ENCODE assay signal across 18 mouse cellular contexts in the genomic region with DNA sequence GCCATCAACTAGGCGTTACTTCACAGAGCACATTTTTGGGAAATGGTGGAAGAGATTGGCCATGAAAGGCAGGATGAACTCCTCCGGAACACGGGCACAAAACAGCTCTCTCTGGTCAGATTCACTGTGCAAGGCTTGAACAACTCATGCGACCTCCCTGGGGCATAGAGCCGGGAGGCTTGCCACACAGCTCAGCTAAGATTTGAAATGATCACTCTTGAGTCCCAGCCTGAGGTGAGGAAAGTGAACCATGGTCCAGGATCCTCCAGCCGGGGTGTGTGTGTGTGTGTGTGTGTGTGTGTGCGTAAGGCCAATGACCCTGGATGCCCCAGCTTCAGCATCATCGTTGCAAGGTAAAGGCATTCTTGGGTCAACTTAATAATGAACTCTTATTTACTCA.
A peak's percentile ranks its signal among the peaks of the same experiment; 100 is the strongest.
DNase-seq lines count a peak whose midpoint lies in the region; ATAC-seq and TF ChIP-seq lines count a peak whose summit lies in the region.
"Had no signal": no experiment of that assay in that cellular context is flagged by ENCODE, and none has a peak within 500 bp of the region (broad histone marks: within the 10 kb centered on the region; RNA-seq: fewer than 3 reads in every experiment).

No protein-coding gene starts in this region.

- no peaks in the 10 kb centered on the region for H3K36me3 ChIP-seq in heart, embryonic 10.5 days
- no peaks in the 10 kb centered on the region for H3K36me3 ChIP-seq in limb, embryonic 14.5 days (ENCODE audit: control insufficient read depth, insufficient read depth, low read length)
- H3K36me3 ChIP-seq: hindbrain, embryonic 15.5 days; midbrain, embryonic 12.5 days had no signal

- H3K27me3 ChIP-seq in heart, embryonic 10.5 days (ENCODE audit: insufficient read depth, poor library complexity, severe bottlenecking): no peaks in the 10 kb centered on the region
- no peaks in the 10 kb centered on the region for H3K27me3 ChIP-seq in limb, embryonic 14.5 days (ENCODE audit: control insufficient read depth, insufficient read depth, low read length)
- H3K27me3 ChIP-seq: midbrain, embryonic 12.5 days had no signal

- H3K4me1 ChIP-seq in heart, embryonic 10.5 days: peaks cover 30% of the 10 kb centered on the region
- peaks cover 36% of the 10 kb centered on the region for H3K4me1 ChIP-seq in limb, embryonic 14.5 days (ENCODE audit: control insufficient read depth, insufficient read depth, low read length)

- H3K27ac ChIP-seq in heart, embryonic 10.5 days: no peak overlapping the region
- no peak overlapping the region for H3K27ac ChIP-seq in limb, embryonic 14.5 days (replicated peaks; ENCODE audit: low read depth, low read length)
- H3K27ac ChIP-seq: hindbrain, embryonic 15.5 days; kidney, postnatal 0 days; midbrain, embryonic 12.5 days had no signal

- ATAC-seq in limb, embryonic 14.5 days (ENCODE audit: low FRiP score, low read depth): no peak
- ATAC-seq: forebrain, embryonic 14.5 days; intestine, embryonic 16.5 days; lung, postnatal 0 days had no signal

- H3K9ac ChIP-seq in limb, embryonic 14.5 days (ENCODE audit: low read depth, low read length, severe bottlenecking): no peak overlapping the region
- H3K9ac ChIP-seq: hindbrain, embryonic 15.5 days; midbrain, embryonic 12.5 days had no signal

- no peak overlapping the region for H3K4me3 ChIP-seq in heart, embryonic 10.5 days
- no peak overlapping the region for H3K4me3 ChIP-seq in limb, embryonic 14.5 days (replicated peaks; ENCODE audit: low read length)
- H3K4me3 ChIP-seq: erythroblast, embryonic 14.5 days; hindbrain, embryonic 15.5 days; midbrain, embryonic 12.5 days had no signal

- no peak overlapping the region for H3K4me2 ChIP-seq in limb, embryonic 14.5 days (replicated peaks; ENCODE audit: low read depth, low read length, severe bottlenecking)
- H3K4me2 ChIP-seq: hindbrain, embryonic 15.5 days; midbrain, embryonic 12.5 days had no signal

- intact Hi-C loops in gastrocnemius, postnatal 14 days (cut with DNase I; ENCODE audit: low total_unique reads): no loop called here
- intact Hi-C loops in left cerebral cortex, postnatal 25 days (cut with DNase I): no loop called here

- peak; percentile 37 for DNase-seq in adrenal gland, postnatal 10 days
- no peak for DNase-seq in adrenal gland, adult 2 months
- peak; percentile 68 for DNase-seq in gastrocnemius, postnatal 14 days
- DNase-seq in heart, embryonic 10.5 days (ENCODE audit: low spot score): peak; percentile 69
- DNase-seq in limb, embryonic 14.5 days (ENCODE audit: low spot score): peak; percentile 2
- DNase-seq in cerebellum, postnatal 10 days: no peak
- DNase-seq in left cerebral cortex, postnatal 25 days (ENCODE audit: low spot score in 2 of 2): no peak
- DNase-seq in kidney, postnatal 14 days: no peak
- DNase-seq: cerebellum, adult 2 months; liver; right cerebral cortex, postnatal 4 days had no signal

- no peak for TF ChIP-seq POLR2A in limb, embryonic 14.5 days (IDR thresholded peaks at IDR 0.05; ENCODE audit: borderline replicate concordance, extremely low read depth, insufficient read depth, insufficient read length)

- WGBS in heart, embryonic 10.5 days: 81% methylated on average over 8 of the region's 8 CpGs
- WGBS in limb, embryonic 14.5 days: 79% methylated on average over 8 of the region's 8 CpGs

- H3K9me3 ChIP-seq in heart, embryonic 10.5 days: no peaks in the 10 kb centered on the region
- H3K9me3 ChIP-seq in limb, embryonic 14.5 days (ENCODE audit: control insufficient read depth, low read length): no peaks in the 10 kb centered on the region
- H3K9me3 ChIP-seq: hindbrain, embryonic 15.5 days; midbrain, embryonic 12.5 days had no signal

Comparison
In these comparisons a context has a peak if more than half of its experiments do, and no peak if none do; other contexts are left out.
1. DNase-seq: peak in adrenal gland, postnatal 10 days (single experiment), gastrocnemius, postnatal 14 days (single experiment), heart, embryonic 10.5 days (single experiment) and limb, embryonic 14.5 days (single experiment); none in adrenal gland, adult 2 months (single experiment), cerebellum, postnatal 10 days (0 of 2), left cerebral cortex, postnatal 25 days (0 of 2) and kidney, postnatal 14 days (single experiment).